Mouse (Mus musculus) intestine, postnatal 0 days (tissue): ENCODE data around the gene H2afx. TPM values are rescaled to one million over a fixed set of nuclear protein-coding genes. Genes with fewer than 3 reads are reported as not detected.
"Not testable (repeated sequence)": the region's sequence is repeated elsewhere in the genome, so short reads cannot be mapped to it uniquely, and the experiment has no call there.

Experiments
- ATAC-seq: fragments of 200-750 bp; cut with Nextera tagmentation; 2 replicates; pipeline ENCODE4 v1.8.0; 2017; ENCODE audit warnings: mild to moderate bottlenecking, moderate TSS enrichment, moderate library complexity
- H3K27ac ChIP-seq: fragments of 300-500 bp; sonication (generic); 2 replicates; pipeline ENCODE4 v1.5.1; 2014; ENCODE audit warnings: mild to moderate bottlenecking, low read depth, low read length, moderate library complexity
- H3K27me3 ChIP-seq: fragments of 300-500 bp; sonication (generic); replicated peaks from 2 replicates; pipeline ENCODE4 v1.6.1; 2014; ENCODE audit warnings: low read length, mixed read lengths; ENCODE audit not compliant: control insufficient read depth, insufficient read depth
- H3K36me3 ChIP-seq: fragments of 300-500 bp; sonication (generic); 2 replicates; pipeline ENCODE4 v1.6.1; 2014; ENCODE audit warnings: mild to moderate bottlenecking, moderate library complexity; ENCODE audit not compliant: control insufficient read depth, insufficient read depth
- H3K4me1 ChIP-seq: fragments of 300-500 bp; sonication (generic); replicated peaks from 2 replicates; pipeline ENCODE4 v1.6.1; 2014; ENCODE audit warnings: antibody characterized with exemption, low read length, mixed read lengths; ENCODE audit not compliant: control insufficient read depth, insufficient read depth
- H3K4me2 ChIP-seq: fragments of 300-500 bp; sonication (generic); replicated peaks from 2 replicates; pipeline ENCODE4 v1.6.1; 2014; ENCODE audit warnings: low read depth, mild to moderate bottlenecking, moderate library complexity
- H3K4me3 ChIP-seq: fragments of 300-500 bp; sonication (generic); 2 replicates; pipeline ENCODE4 v1.5.1; 2014; ENCODE audit warnings: low read depth, low read length
- H3K9ac ChIP-seq: fragments of 300-500 bp; sonication (generic); 2 replicates; pipeline ENCODE4 v1.6.1; 2014; ENCODE audit warnings: mild to moderate bottlenecking, low read depth, low read length
- H3K9me3 ChIP-seq: fragments of 300-500 bp; sonication (generic); 2 replicates; pipeline ENCODE4 v1.6.1; 2016; ENCODE audit warnings: mixed run types; ENCODE audit not compliant: control insufficient read depth
- CTCF ChIP-seq: sonication (generic); IDR thresholded peaks from 2 replicates; pipeline ENCODE4 v1.5.1; 2016; ENCODE audit warnings: low read depth, mild to moderate bottlenecking, control low read depth, antibody characterized with exemption, moderate library complexity
- WGBS: fragments of 180-500 bp; shearing (Covaris S2); extraction: QIAGEN DNeasy Blood & Tissue Kit; methylation state at CpG from one replicate; pipeline ENCODE4 v1.1.7; 2014; 5-methylcytosine and 5-hydroxymethylcytosine counted together
- polyA plus RNA-seq: library from polyadenylated mRNA; unstranded; fragments of >200 nt; fragmentation: Nextera tagmentation; extraction: Ambion mirVana; gene quantifications from 2 replicates; pipeline ENCODE4 v1.2.1, GENCODE M21; 2015

Gene H2afx
- polyA plus RNA-seq, 1 experiment from 2014 or later = 89.1 TPM

DNA sequence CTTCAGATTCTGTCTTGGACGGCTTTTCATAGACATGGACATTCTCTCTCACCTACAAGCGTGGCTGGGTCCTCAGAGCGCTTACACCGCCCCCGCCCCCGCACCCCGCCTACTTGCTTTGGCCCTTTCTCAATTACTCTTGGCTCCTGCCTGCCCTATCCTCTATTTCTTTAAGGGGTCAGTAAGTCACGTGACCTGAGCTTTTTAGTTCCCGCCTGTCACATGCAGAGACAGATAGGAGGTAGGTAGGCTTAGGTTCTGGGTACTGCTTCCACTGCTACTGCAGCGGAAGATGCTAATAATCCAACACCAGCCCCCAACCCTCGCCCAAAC, 45.6 kb upstream of the H2afx start:
- Histone ChIP-seq H3K4me2 (peak overlapping the region; percentile 80), H3K36me3 (peaks cover 37% of the 10 kb centered on the region)
- TF ChIP-seq CTCF = no peak

DNA sequence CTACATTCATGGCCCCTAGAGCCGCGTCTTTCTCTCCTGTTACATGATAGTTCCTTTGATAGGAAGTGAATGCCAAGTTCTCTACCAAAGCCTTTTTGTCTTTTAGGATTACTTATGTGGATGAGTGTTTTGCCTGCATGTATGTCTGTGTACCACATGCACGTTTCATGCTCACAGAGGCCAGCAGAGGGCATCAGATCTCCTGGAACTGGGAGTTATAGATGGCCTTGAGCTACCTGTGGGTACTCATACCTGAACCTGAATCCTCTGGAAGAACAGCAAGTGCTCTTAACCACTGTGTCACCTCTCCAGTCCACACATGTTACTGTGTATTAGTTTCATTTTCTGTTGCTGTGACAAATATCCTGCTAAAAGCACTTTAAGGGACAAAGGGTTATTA, 42.0 kb upstream of the H2afx start:
- Histone ChIP-seq H3K4me1 (0 out of 2 replicates have a peak, but pooled peaks cover 7% of the 10 kb centered on the region), H3K9ac (no peak overlapping the region), H3K27me3 (peaks cover 7% of the 10 kb centered on the region; the same call in 1 of the 2 replicates), H3K27ac (no peak overlapping the region), H3K36me3 (peaks cover 69% of the 10 kb centered on the region), H3K4me2 (no peak overlapping the region), H3K9me3 (no peaks in the 10 kb centered on the region), H3K4me3 (no peak overlapping the region)
- peak; percentile 83 for TF ChIP-seq CTCF
- 67% methylated on average over 3 of the region's 3 CpGs for WGBS
- no peak for ATAC-seq

More for the DNA sequence above, 45.6 kb upstream of the H2afx start:
- Histone ChIP-seq H3K27ac (no peak overlapping the region), H3K9me3 (no peaks in the 10 kb centered on the region), H3K4me1 (0 out of 2 replicates have a peak, but pooled peaks cover 7% of the 10 kb centered on the region), H3K4me3 (peak overlapping the region; percentile 53; the same call in 1 of the 2 replicates), H3K27me3 (peaks cover 8% of the 10 kb centered on the region; the same call in 1 of the 2 replicates), H3K9ac (no peak overlapping the region)
- WGBS = 17% methylated on average over 11 of the region's 11 CpGs
- no peak for ATAC-seq

DNA sequence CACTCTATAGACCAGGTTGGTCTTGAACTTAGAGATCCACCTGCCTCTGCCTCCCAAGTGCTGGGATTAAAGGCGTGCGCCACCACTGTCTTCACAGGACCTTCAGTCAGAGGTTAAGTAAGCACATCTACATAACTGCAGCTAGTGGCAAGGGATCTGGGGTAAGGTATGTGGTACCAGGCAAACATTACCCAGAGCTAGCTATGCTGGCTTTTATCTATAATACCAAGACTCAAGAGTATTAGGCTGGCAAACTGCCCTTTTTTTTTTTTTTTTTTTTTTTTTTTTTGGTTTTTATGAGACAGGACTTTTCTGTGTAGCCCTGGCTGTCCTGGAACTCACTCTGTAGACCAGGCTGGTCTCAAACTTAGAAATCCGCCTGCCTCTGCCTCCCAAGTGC, 34.5 kb upstream of the H2afx start:
- H3K9me3 ChIP-seq, H3K4me3 ChIP-seq, ATAC-seq, H3K4me1 ChIP-seq, H3K9ac ChIP-seq, H3K27ac ChIP-seq, H3K27me3 ChIP-seq, H3K4me2 ChIP-seq: not testable (repeated sequence)
- 92% methylated on average over 3 of the region's 3 CpGs for WGBS
- H3K36me3 ChIP-seq = peaks cover 68% of the 10 kb centered on the region

DNA sequence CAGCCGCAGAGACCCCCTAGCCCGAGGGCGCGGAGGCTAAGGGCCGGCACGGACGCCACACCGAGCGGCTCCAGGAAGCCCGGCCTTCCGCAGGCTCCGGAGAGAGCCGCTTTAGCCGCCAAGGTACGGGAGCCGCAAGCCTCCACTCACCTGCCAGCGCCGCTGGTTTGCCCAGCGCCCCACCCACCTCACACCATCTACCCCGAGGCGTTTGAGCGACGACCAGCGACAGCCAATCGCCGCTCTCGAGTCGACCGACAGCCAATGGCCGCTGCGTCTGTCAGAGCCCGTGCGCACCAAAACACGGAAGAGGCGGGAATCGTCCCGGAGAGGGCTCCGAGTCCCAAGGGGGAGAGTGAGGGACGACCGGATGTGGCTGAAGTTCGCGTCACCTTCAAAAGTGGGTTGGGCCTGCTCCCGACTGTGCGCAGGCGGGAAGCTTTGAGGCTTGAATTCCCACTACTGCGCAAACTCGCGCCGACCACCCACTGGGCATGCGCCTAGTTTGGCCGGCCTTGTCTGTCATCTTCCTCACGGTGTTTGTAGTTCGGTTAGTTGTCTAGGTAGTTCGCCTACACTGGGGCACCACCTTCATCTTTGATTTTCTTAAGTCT, 28.9 kb upstream of the H2afx start, which contains the start of gene Hinfp:
Hinfp (minus strand) TSS at position 206 of the 614 bp plus-strand sequence.
- Histone ChIP-seq H3K27me3 (no peaks in the 10 kb centered on the region), H3K4me1 (0 out of 2 replicates have a peak, but pooled peaks cover 9% of the 10 kb centered on the region), H3K9ac (peak within 1 kb of the TSS; percentile 84), H3K9me3 (no peaks in the 10 kb centered on the region), H3K4me3 (peak within 1 kb of the TSS; percentile 93), H3K36me3 (peaks cover 21% of the 10 kb centered on the region), H3K27ac (peak within 1 kb of the TSS; percentile 88), H3K4me2 (peak within 1 kb of the TSS; percentile 82)
- WGBS = under 1% methylated on average over 54 of the region's 54 CpGs
- ATAC-seq = peak; percentile 99
- no peak for TF ChIP-seq CTCF

DNA sequence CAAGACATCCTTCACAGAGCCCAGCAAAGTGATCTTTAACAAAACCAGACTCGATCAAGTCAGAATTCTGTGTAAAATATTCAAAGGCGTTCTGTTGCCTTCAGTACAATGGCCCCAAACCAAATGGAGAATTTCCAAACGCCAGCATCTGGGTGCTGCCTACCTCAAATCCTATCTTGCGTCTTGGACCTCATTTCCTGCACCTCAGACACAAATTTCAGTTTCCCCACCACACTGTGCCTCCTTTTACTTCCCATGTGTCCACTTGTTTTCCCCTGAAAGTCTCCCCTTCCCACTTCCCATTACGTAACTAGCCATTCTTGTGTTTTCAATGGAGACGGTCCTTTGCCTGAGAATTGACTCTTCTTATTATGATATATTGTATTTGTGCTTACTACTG, 28.0 kb upstream of the H2afx start:
- Histone ChIP-seq H3K9ac (no peak overlapping the region), H3K36me3 (peaks cover 13% of the 10 kb centered on the region), H3K27ac (no peak overlapping the region), H3K4me2 (no peak overlapping the region), H3K4me1 (0 out of 2 replicates have a peak, but pooled peaks cover 9% of the 10 kb centered on the region), H3K9me3 (no peaks in the 10 kb centered on the region), H3K27me3 (no peaks in the 10 kb centered on the region), H3K4me3 (no peak overlapping the region)
- whole genome bisulfite sequencing = 86% methylated on average over 6 of the region's 6 CpGs
- ATAC-seq = no peak
- TF ChIP-seq CTCF = no peak

DNA sequence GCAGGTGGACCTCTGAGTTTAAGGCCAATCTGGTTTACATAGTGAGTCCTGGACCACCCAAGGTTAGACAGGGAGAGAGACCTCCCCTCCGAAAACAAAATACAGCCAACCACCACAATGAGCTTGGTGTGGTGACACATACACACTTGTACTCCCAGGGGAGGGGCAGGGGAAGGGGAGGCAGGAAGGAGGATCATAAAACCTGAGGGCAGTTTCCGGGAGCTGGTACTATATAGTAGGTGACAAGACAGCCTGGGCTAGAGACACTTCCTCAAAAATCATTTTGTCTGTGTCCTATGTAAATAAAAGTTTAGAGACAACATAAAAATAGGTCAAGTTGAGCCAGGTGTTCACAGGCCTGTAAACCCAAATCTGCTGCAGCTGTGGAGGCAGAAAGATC, 27.2 kb upstream of the H2afx start:
- Histone ChIP-seq H3K4me2 (no peak overlapping the region), H3K9ac (no peak overlapping the region), H3K9me3 (no peaks in the 10 kb centered on the region), H3K27ac (no peak overlapping the region), H3K27me3 (no peaks in the 10 kb centered on the region), H3K36me3 (peaks cover 5% of the 10 kb centered on the region), H3K4me1 (0 out of 2 replicates have a peak, but pooled peaks cover 9% of the 10 kb centered on the region), H3K4me3 (no peak overlapping the region)
- WGBS = 77% methylated on average over 2 of the region's 2 CpGs
- TF ChIP-seq CTCF = no peak
- no peak for ATAC-seq
